Mouse (Mus musculus) layer of hippocampus, postnatal 36 days (tissue): ENCODE measurements at regions not wholly inside any gene's neighbourhood (a gene's known extent, or its start where the extent isn't known, plus 50 kb on each side); places are given as distances from the start of the nearest gene placed in this dataset.

Experiments
- DNase-seq, 2 experiments: peaks; one replicate each; pipeline ENCODE4 v3.0.0; 2022

DNA sequence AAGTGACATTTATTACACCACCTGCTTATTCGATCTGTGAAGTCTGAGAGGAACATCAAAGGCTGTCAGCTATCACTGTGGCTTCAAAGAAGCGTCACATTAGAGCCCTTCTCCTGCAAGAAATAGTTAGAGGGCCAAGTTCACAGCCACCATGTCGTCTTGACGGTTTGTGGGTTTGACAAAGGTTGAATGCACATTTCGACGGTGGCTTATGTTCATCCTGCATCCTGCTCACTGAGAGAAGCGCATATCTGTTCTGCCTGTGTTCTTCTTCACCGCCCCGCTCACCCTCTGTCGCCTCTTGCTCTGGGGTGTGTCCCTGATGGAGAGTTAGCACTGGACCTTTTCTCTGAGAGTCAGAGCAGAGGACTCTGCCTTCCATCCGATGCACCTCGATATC is 67.2 kb upstream of the 1700021F07Rik start:
- no peak for DNase-seq

DNA sequence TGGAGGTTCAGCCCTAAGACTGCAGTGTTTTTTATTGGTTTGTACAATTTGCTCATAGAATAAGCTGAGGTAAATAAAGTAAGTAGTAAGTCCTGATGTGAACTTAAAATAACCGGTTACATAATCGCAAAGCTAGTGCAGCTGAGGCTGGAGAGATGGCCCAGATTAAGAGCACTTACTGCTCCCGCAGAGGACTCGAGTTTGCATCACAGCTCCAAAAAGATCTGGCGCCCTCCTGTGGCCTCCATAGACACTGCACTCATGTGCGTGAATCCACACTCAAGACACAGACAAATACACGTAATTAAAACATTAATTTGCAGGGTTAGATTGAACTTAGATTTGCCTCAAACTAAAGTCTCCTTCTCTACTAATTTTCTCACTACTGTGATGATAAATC is 66.3 kb upstream of the 1700021F07Rik start:
- no peak for DNase-seq

DNA sequence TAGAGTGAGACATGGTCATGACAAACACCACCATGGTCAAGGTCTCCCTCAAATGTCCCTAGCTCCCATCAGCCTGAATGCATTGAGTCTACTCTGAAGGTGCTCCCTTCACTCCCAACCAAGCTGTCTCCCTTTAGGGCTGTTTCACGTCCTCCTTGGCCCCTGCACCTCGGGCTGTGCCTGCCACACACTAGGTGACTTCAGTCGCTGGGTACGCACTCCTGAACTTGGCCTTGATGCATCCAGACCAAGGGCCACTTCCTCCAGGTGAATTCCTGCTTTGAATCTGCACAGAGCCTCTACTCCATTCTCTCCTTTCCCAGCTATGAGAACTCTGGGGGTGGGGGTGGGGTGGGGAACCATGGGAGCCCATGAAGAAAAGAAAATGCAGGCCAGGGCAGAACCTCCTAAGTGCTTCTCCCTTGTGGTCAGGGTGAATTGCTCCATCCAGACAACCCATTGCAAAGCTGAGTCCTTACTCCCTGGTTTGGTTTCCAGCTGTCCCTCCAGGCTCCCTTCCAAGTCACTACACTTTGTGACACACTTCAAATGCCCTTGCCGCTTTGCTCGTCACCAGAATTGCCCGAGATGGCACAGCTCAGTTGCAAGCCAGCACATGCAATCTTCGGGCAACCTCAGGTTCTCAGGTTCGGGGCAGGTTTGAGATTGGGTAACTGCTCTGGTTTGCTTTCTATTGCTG is 65.3 kb upstream of the 1700021F07Rik start:
- no peak for DNase-seq

DNA sequence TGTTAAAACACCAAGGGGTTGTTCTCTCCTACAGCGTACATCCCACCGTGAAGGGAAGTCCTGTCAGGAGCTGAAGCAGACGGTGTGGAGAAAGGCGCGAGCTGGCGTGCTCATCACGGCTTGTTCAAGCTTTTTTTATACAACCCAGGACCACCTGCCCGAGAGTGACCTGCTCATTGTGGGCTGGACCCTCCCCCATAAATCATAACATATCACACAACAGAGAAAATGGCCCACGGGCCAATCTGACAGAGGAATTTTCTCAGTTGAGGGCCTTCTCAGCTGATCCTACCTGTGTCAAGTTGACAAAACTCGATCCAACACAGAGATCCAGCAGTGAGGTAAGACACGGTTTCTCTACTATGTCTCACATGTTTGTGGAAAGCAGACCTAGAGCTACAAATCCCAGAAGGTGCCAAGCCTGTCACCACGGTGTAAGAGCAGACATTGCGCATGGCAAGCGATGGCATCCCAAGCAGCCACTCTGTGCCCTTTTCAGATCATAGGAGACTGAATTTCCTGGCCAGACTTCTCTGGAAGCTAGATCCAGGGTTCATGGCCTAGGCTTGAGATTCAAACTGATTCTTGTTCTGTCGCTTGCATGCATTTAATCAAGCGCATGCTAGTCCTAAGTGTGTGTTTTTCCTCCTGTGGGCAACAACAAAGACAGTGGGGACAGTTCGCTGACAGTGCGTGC is 64.6 kb upstream of the 1700021F07Rik start:
- DNase-seq = no peak

DNA sequence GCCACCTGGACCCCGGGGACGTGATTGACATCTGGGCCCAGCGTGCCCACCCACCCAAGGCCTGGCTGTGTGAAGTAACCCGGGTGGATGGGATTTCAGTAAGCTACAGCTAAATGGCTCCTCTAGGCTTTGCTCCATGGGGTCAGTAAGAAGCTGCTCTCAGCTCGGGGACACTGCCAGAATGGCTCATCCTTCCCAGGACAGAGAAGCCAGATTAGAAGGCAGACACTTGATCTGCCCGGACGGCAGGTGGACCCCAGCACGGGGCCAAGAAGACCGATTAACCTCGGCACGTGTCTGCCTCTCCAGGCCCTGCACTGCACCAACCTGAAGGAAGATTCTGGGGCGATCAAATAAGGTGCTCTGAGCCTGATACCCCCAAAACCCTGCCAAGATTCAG is 63.5 kb upstream of the 1700021F07Rik start:
- DNase-seq = no peak

DNA sequence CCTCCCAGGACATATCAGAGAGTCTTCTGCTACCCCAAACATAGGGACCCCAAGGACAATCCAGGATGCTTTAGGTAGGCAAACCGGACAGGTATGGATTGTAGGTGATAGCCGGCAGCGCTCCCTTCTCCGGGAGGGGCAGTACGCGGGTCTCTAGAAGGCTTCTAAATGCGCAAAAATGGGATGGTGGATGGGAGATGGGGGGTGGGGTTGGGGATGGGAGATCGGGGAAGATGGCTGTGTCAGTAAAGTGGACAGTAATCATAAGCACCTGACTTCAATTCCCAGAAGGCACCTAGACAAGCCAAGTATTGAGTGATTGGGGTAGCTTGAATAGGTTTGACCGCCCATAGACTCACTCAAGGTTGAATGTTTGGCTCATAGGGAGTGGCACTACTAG is 59.1 kb upstream of the 1700021F07Rik start:
- no peak for DNase-seq

DNA sequence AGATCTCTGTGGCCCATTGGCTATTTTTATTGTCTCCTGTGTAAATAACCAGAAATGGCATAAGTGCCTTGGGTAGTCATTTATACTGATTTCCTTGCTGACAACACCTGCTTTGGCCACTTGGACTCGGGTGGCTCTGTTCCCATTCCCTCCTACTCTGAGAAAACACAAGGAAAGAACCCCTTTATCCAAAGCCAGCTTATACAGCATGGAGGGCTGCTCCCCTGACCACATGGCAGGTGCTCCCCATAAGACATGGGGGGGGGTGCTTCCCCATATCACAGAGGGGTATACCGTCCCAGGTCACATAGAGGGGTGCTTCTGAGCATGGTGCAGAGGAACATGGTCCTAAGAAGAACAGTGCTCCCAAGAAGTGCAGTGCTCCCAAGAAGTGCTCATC is 57.8 kb upstream of the 1700021F07Rik start:
- DNase-seq = no peak

DNA sequence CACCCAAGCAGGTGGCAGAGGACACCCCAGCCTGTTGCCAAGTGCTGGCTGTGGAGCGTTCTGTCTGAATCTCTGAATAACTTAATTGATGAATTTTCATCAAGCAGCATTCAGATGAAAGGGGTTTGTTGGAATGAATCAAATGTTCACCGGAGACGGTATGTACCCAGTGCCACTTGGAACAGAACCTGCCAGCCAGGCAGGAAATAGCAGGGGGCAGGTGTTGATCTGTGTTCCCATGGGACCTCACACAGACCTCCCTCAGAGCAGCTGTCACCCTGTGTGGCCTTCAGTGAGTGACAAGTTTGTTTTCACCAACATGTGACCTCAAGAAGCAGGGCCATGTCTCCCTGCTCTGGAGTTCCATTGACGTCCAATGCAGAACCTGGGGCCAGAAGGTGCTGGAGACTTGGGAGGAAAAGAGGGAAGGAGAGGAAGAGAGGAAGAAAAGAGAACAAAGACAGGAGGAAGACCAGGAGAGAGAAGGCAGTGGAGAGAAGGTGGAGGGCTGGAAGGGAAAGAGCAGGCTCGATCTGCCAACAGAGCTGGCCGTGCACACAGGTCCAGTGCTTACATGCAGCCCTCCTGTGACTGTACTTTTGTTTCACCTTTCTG is 57.3 kb upstream of the 1700021F07Rik start:
- peak; percentile 10 to 28 for DNase-seq

DNA sequence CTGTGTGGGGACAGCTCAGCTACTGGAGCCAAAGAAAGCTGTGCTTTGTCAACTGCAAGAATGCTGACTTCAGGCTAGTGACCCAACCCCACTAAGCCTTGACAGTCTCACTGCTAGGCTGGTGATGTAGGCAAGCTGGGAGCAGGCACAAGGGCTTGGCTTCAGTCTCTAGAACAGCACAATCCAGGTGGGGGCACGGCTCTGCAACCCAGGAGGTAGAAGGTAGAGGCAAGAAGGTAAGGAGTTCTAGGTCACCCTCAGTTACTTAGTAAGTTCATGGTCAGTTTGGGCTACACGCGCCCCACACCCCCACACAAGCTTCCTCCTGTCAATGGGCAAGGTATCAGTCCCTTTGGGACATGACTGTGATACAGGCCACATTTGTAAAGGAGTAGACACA is 54.2 kb upstream of the 1700021F07Rik start:
- DNase-seq = no peak

DNA sequence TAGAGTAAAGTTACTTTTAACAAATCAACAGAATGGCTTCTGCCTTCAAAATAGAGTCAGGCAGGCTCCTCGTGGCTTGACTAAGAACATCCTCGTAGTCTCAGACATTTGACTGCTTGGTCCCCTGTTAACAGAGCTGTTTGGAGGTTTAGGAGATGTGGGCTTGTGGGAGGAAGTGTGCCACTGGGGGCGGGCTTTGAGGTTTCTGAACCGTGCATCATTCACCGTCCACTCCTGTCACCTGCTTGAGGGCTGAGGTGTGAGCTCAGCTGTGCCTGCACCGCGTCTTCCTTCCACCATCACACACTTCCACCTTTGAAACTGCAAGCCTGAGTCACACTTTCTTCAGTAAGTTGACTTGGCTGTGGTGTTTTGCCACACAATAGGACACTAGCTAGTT is 52.6 kb upstream of the 1700021F07Rik start:
- no peak for DNase-seq
